Comparison of ENCODE assay signal across 17 mouse cellular contexts in the genomic region with DNA sequence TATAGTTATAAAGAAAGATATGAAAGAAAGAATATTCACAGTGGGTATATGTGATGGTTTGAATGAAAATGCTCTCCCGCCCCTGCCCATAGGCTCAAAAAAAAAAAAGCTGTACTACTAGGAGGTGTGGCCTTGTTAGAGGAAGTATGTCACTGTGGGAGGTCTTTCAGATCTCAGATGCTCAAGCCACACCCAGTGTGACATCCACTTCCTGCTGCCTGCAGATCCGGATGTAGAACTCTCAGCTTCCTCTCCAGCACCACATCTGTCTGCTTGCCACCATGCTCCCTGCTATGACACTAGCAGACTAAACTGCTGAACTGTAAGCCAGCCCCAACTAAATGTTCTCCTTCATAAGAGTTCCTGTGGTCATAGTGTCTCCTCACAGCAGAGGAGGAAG.
A peak's percentile ranks its signal among the peaks of the same experiment; 100 is the strongest.
DNase-seq lines count a peak whose midpoint lies in the region; ATAC-seq and TF ChIP-seq lines count a peak whose summit lies in the region.
"Had no signal": no experiment of that assay in that cellular context is flagged by ENCODE, and none has a peak within 500 bp of the region (broad histone marks: within the 10 kb centered on the region; RNA-seq: fewer than 3 reads in every experiment).

No protein-coding gene starts in this region.

- TF ChIP-seq EP300 in MEL (IDR thresholded peaks at IDR 0.05; ENCODE audit: low read depth in 1 of 2, low read length in 2 of 2): no peak

- no peak overlapping the region for H3K4me2 ChIP-seq in midbrain, embryonic 11.5 days
- H3K4me2 ChIP-seq in midbrain, embryonic 13.5 days (replicated peaks): no peak overlapping the region
- H3K4me2 ChIP-seq in forebrain, embryonic 13.5 days: no peak overlapping the region
- H3K4me2 ChIP-seq in forebrain, embryonic 16.5 days (ENCODE audit: low read length): no peak overlapping the region
- H3K4me2 ChIP-seq: kidney, embryonic 15.5 days; liver, embryonic 12.5 days had no signal

- TF ChIP-seq POLR2A in MEL (IDR thresholded peaks at IDR 0.05; ENCODE audit: control insufficient read depth in 1 of 2, insufficient read depth in 1 of 2, low read depth in 1 of 2, low read length in 2 of 2, poor library complexity in 1 of 2): no peak
- no peak for TF ChIP-seq POLR2A in kidney, adult 2 months (IDR thresholded peaks at IDR 0.05; ENCODE audit: low read depth, low read length)

- TF ChIP-seq RAD21 in MEL (IDR thresholded peaks at IDR 0.05; ENCODE audit: low read depth, low read length): no peak

- no peak overlapping the region for H3K27ac ChIP-seq in midbrain, embryonic 11.5 days (ENCODE audit: low read depth, low read length)
- no peak overlapping the region for H3K27ac ChIP-seq in midbrain, embryonic 13.5 days
- H3K27ac ChIP-seq in MEL (ENCODE audit: control insufficient read depth, low read depth, low read length): no peak overlapping the region
- H3K27ac ChIP-seq in forebrain, embryonic 13.5 days: no peak overlapping the region
- H3K27ac ChIP-seq in kidney, adult 2 months (ENCODE audit: insufficient read depth, low read depth, low read length): no peak overlapping the region
- H3K27ac ChIP-seq in forebrain, embryonic 16.5 days (ENCODE audit: low read length): no peak overlapping the region
- H3K27ac ChIP-seq: hindbrain, postnatal 0 days; kidney, embryonic 15.5 days; liver, embryonic 12.5 days had no signal

- H3K79me2 ChIP-seq in MEL (ENCODE audit: control insufficient read depth, insufficient read depth, low read length, poor library complexity): no peaks in the 10 kb centered on the region

- WGBS in midbrain, embryonic 11.5 days: 78% methylated on average over 2 of the region's 2 CpGs
- WGBS in midbrain, embryonic 13.5 days: 90% methylated on average over 2 of the region's 2 CpGs
- WGBS in forebrain, embryonic 13.5 days: 81% methylated on average over 2 of the region's 2 CpGs
- WGBS in kidney, adult 2 months: 78% methylated on average over 2 of the region's 2 CpGs
- WGBS in forebrain, embryonic 16.5 days: 93% methylated on average over 2 of the region's 2 CpGs

- H3K4me1 ChIP-seq in midbrain, embryonic 11.5 days (ENCODE audit: control insufficient read depth, insufficient read depth, low read length): no peaks in the 10 kb centered on the region
- no peaks in the 10 kb centered on the region for H3K4me1 ChIP-seq in midbrain, embryonic 13.5 days (replicated peaks)
- no peaks in the 10 kb centered on the region for H3K4me1 ChIP-seq in MEL (ENCODE audit: control insufficient read depth in 1 of 2, insufficient read depth in 2 of 2, low read length in 2 of 2)
- no peaks in the 10 kb centered on the region for H3K4me1 ChIP-seq in forebrain, embryonic 13.5 days
- no peaks in the 10 kb centered on the region for H3K4me1 ChIP-seq in kidney, adult 2 months (ENCODE audit: control insufficient read depth, insufficient read depth, low read length)
- no peaks in the 10 kb centered on the region for H3K4me1 ChIP-seq in forebrain, embryonic 16.5 days (replicated peaks; ENCODE audit: control insufficient read depth, insufficient read depth, low read length)
- H3K4me1 ChIP-seq: kidney, embryonic 15.5 days; liver, embryonic 12.5 days had no signal

- ATAC-seq in midbrain, embryonic 11.5 days (ENCODE audit: low FRiP score): no peak
- ATAC-seq in midbrain, embryonic 13.5 days: no peak
- peak; percentile 67 for ATAC-seq in granulocyte monocyte progenitor cell, adult 5-6 weeks (replicated peaks; ENCODE audit: poor library complexity, severe bottlenecking)
- ATAC-seq in forebrain, embryonic 13.5 days: no peak
- ATAC-seq in forebrain, embryonic 16.5 days: no peak
- ATAC-seq: hindbrain, postnatal 0 days; liver, embryonic 12.5 days; lung, postnatal 0 days had no signal

- DNase-seq in midbrain, embryonic 11.5 days (ENCODE audit: low spot score, missing footprints): peak; percentile 31
- DNase-seq in MEL (ENCODE audit: low read depth, low spot score): peak; percentile 32
- DNase-seq in gastrocnemius, adult 18-20 months (ENCODE audit: low spot score): no peak
- no peak for DNase-seq in kidney, adult 2 months
- DNase-seq: cerebellum, adult 8-10 months; embryo, embryonic 11 days; midbrain, embryonic 14.5 days; right cerebral cortex, postnatal 4 days had no signal

- no peak for TF ChIP-seq CTCF in MEL (IDR thresholded peaks at IDR 0.05 in 2 of 3, conservative IDR thresholded peaks at IDR 0.05 in 1 of 3; ENCODE audit: control insufficient read depth in 1 of 3, insufficient read depth in 1 of 3, low read depth in 2 of 3, low read length in 3 of 3, poor library complexity in 1 of 3, severe bottlenecking in 1 of 3)
- no peak for TF ChIP-seq CTCF in kidney, adult 2 months (conservative IDR thresholded peaks at IDR 0.05; ENCODE audit: insufficient read depth, insufficient read length, low read depth, low read length)

- H3K36me3 ChIP-seq in midbrain, embryonic 11.5 days (ENCODE audit: control insufficient read depth, insufficient read depth, low read length): no peaks in the 10 kb centered on the region
- H3K36me3 ChIP-seq in midbrain, embryonic 13.5 days: no peaks in the 10 kb centered on the region
- no peaks in the 10 kb centered on the region for H3K36me3 ChIP-seq in MEL (ENCODE audit: control insufficient read depth in 1 of 2, insufficient read depth in 2 of 2, low read length in 2 of 2)
- H3K36me3 ChIP-seq in forebrain, embryonic 13.5 days (ENCODE audit: poor library complexity, severe bottlenecking): no peaks in the 10 kb centered on the region
- H3K36me3 ChIP-seq in kidney, adult 2 months (ENCODE audit: control insufficient read depth, insufficient read depth, low read length): no peaks in the 10 kb centered on the region
- H3K36me3 ChIP-seq in forebrain, embryonic 16.5 days (ENCODE audit: control insufficient read depth, insufficient read depth): no peaks in the 10 kb centered on the region
- H3K36me3 ChIP-seq: kidney, embryonic 15.5 days; liver, embryonic 12.5 days had no signal

- H3K9me3 ChIP-seq in midbrain, embryonic 11.5 days (ENCODE audit: control insufficient read depth, low read length): no peaks in the 10 kb centered on the region
- H3K9me3 ChIP-seq in midbrain, embryonic 13.5 days: no peaks in the 10 kb centered on the region
- H3K9me3 ChIP-seq in MEL (replicated peaks; ENCODE audit: insufficient read depth, low read length): no peaks in the 10 kb centered on the region
- no peaks in the 10 kb centered on the region for H3K9me3 ChIP-seq in forebrain, embryonic 13.5 days (replicated peaks)
- H3K9me3 ChIP-seq in forebrain, embryonic 16.5 days (ENCODE audit: control insufficient read depth, low read length): no peaks in the 10 kb centered on the region
- H3K9me3 ChIP-seq: kidney, embryonic 15.5 days; liver, embryonic 12.5 days had no signal

- no peak overlapping the region for H3K4me3 ChIP-seq in midbrain, embryonic 11.5 days (ENCODE audit: low read depth, low read length)
- no peak overlapping the region for H3K4me3 ChIP-seq in midbrain, embryonic 13.5 days (replicated peaks)
- no peak overlapping the region for H3K4me3 ChIP-seq in MEL (ENCODE audit: control insufficient read depth in 1 of 2, insufficient read depth in 1 of 2, low read depth in 2 of 2, low read length in 2 of 2)
- H3K4me3 ChIP-seq in forebrain, embryonic 13.5 days: no peak overlapping the region
- no peak overlapping the region for H3K4me3 ChIP-seq in kidney, adult 2 months (ENCODE audit: insufficient read depth, low read depth, low read length)
- H3K4me3 ChIP-seq in forebrain, embryonic 16.5 days (replicated peaks; ENCODE audit: low read length): no peak overlapping the region
- H3K4me3 ChIP-seq: erythroblast, embryonic 14.5 days; kidney, embryonic 15.5 days; liver, embryonic 12.5 days had no signal

- H3K9ac ChIP-seq in midbrain, embryonic 11.5 days (ENCODE audit: low read length): no peak overlapping the region
- no peak overlapping the region for H3K9ac ChIP-seq in midbrain, embryonic 13.5 days (replicated peaks)
- no peak overlapping the region for H3K9ac ChIP-seq in MEL (ENCODE audit: control insufficient read depth, low read depth, low read length, poor library complexity, severe bottlenecking)
- H3K9ac ChIP-seq in forebrain, embryonic 13.5 days: no peak overlapping the region
- no peak overlapping the region for H3K9ac ChIP-seq in forebrain, embryonic 16.5 days (replicated peaks; ENCODE audit: low read depth, low read length)
- H3K9ac ChIP-seq: kidney, embryonic 15.5 days; liver, embryonic 12.5 days had no signal

- no peaks in the 10 kb centered on the region for H3K27me3 ChIP-seq in midbrain, embryonic 11.5 days (ENCODE audit: control insufficient read depth, insufficient read depth, low read length)
- H3K27me3 ChIP-seq in midbrain, embryonic 13.5 days: no peaks in the 10 kb centered on the region
- no peaks in the 10 kb centered on the region for H3K27me3 ChIP-seq in MEL (ENCODE audit: control insufficient read depth in 1 of 2, insufficient read depth in 2 of 2, low read length in 2 of 2)
- no peaks in the 10 kb centered on the region for H3K27me3 ChIP-seq in forebrain, embryonic 13.5 days
- no peaks in the 10 kb centered on the region for H3K27me3 ChIP-seq in kidney, adult 2 months (replicated peaks; ENCODE audit: control insufficient read depth, insufficient read depth, low read length)
- H3K27me3 ChIP-seq in forebrain, embryonic 16.5 days (replicated peaks; ENCODE audit: control insufficient read depth, insufficient read depth, low read length): no peaks in the 10 kb centered on the region
- H3K27me3 ChIP-seq: kidney, embryonic 15.5 days; liver, embryonic 12.5 days had no signal

TF ChIP-seq in MEL, 35 proteins besides CTCF, POLR2A, EP300 and RAD21:
- TF ChIP-seq KAT2A (conservative IDR thresholded peaks at IDR 0.05; ENCODE audit: low read depth, low read length) (no peak), TAL1 (IDR thresholded peaks at IDR 0.05; ENCODE audit: low read length) (no peak), ZMIZ1 (IDR thresholded peaks at IDR 0.05; ENCODE audit: low read depth, low read length) (no peak), MXI1 (IDR thresholded peaks at IDR 0.05; ENCODE audit: low read depth, low read length) (no peak), NRF1 (IDR thresholded peaks at IDR 0.05; ENCODE audit: insufficient read depth, low read depth, low read length, poor library complexity, severe bottlenecking) (no peak), UBTF (IDR thresholded peaks at IDR 0.05; ENCODE audit: borderline replicate concordance, insufficient read depth, low read depth, low read length) (no peak), POLR2AphosphoS2 (IDR thresholded peaks at IDR 0.05; ENCODE audit: low read length) (no peak)

Comparison
In these comparisons a context has a peak if more than half of its experiments do, and no peak if none do; other contexts are left out.
1. DNase-seq: peak in midbrain, embryonic 11.5 days (single experiment) and MEL (single experiment); none in gastrocnemius, adult 18-20 months (single experiment) and kidney, adult 2 months (single experiment).